Mouse (Mus musculus) spleen, postnatal 10 days (tissue): ENCODE measurements around the gene Smok2b.
"Not testable (repeated sequence)": the region's sequence is repeated elsewhere in the genome, so short reads cannot be mapped to it uniquely, and the experiment has no call there.

Experiments
- DNase-seq, 2 experiments: peaks; one replicate each; pipeline ENCODE4 v3.0.0; 2021 to 2022; ENCODE audit warnings: low spot score in 2 of 2

Smok2b gene

GRCm38 (mm10) chr17:13240807-13241727, 11.0 kb downstream of the Smok2b start:
- DNase-seq, result not testable (repeated sequence)

- not testable (repeated sequence) for DNase-seq
These were observed 24.7 kb downstream of the Smok2b start for GRCm38 (mm10) chr17:13254786-13255185.
